Mouse (Mus musculus) C2C12 (cell line): ENCODE data around the gene Plekha4. TPM values are rescaled to one million over a fixed set of nuclear protein-coding genes. Genes with fewer than 3 reads are reported as not detected.

ENCODE experiments used
- H3K27me3 ChIP-seq: one replicate; pipeline ENCODE4 v1.6.1; 2011; ENCODE audit not compliant: control insufficient read depth, insufficient read depth, insufficient read length
- H3K36me3 ChIP-seq: one replicate; pipeline ENCODE4 v1.6.1; 2011; ENCODE audit not compliant: control insufficient read depth, insufficient read depth
- H3K4me3 ChIP-seq: one replicate; pipeline ENCODE4 v1.5.1; 2011; ENCODE audit warnings: mild to moderate bottlenecking, control low read depth; ENCODE audit not compliant: poor library complexity, insufficient read depth, severe bottlenecking
- H3K79me2 ChIP-seq: one replicate; pipeline ENCODE4 v1.6.1; 2011; ENCODE audit not compliant: control insufficient read depth, insufficient read depth
- H3K79me3 ChIP-seq: one replicate; pipeline ENCODE4 v1.6.1; 2011; ENCODE audit warnings: low read depth, control low read depth
- H3ac ChIP-seq: one replicate; pipeline ENCODE3; 2011; ENCODE audit warnings: low read depth; ENCODE audit not compliant: control insufficient read depth, insufficient read length
- CEBPB ChIP-seq: IDR thresholded peaks from one replicate; pipeline ENCODE4 v1.6.1; 2011; ENCODE audit warnings: low read depth, mild to moderate bottlenecking, control low read depth, moderate library complexity
- CTCF ChIP-seq: IDR thresholded peaks from one replicate; pipeline ENCODE4 v1.5.1; 2011; ENCODE audit not compliant: control insufficient read depth, insufficient read depth, insufficient read length
- FOSL1 ChIP-seq: IDR thresholded peaks from one replicate; pipeline ENCODE4 v1.8.0; 2011; ENCODE audit warnings: mild to moderate bottlenecking, low read length; ENCODE audit not compliant: poor library complexity, insufficient read depth, severe bottlenecking
- MAX ChIP-seq: IDR thresholded peaks from one replicate; pipeline ENCODE4 v1.6.1; 2011; ENCODE audit warnings: mild to moderate bottlenecking, control low read depth
- MYOD1 ChIP-seq: IDR thresholded peaks from one replicate; pipeline ENCODE4 v1.6.1; 2011; ENCODE audit warnings: low read depth; ENCODE audit not compliant: control insufficient read depth, insufficient read length
- MYOG ChIP-seq: IDR thresholded peaks from one replicate; pipeline ENCODE4 v1.6.1; 2011; ENCODE audit not compliant: control insufficient read depth, insufficient read length; ENCODE audit errors: extremely low read depth
- USF1 ChIP-seq: IDR thresholded peaks from one replicate; pipeline ENCODE4 v1.6.1; 2011; ENCODE audit warnings: low read depth, mild to moderate bottlenecking, control low read depth, moderate library complexity
- polyA plus RNA-seq: library from polyadenylated mRNA; unstranded; fragments of >200 nt; fragmentation: generic; extraction: Trizol; gene quantifications from one replicate; pipeline ENCODE4 v1.2.1, GENCODE M21; 2012; ENCODE audit warnings: missing spikeins

Plekha4 gene
- polyA plus RNA-seq, 1 experiment = 0.89 TPM

DNA sequence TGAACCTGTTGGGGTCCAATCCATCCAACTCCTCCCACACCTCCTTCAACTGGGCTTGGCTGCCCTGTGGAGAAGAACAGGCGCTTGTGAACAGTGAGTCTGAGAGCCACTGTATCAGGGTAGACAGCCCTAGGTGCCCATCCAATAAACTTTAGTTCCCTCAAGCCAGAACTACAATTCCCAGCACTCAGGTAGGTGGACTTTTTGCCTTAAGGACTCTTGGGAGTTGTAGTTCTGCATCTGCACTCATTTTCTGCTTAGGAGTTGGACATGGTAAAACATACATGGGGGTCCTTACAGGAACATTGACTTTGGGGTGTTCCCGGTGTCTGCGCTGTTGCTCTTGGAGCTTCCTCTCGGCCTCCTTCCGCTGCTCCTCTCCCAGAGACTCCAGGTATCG is 27.7 kb upstream of the Plekha4 start:
- H3K27me3 ChIP-seq = no peaks in the 10 kb centered on the region
- H3K36me3 ChIP-seq = no peaks in the 10 kb centered on the region
- TF ChIP-seq CEBPB = no peak
- no peak for TF ChIP-seq USF1
- no peak for TF ChIP-seq MYOD1
- TF ChIP-seq CTCF = no peak
- TF ChIP-seq FOSL1 = no peak
- TF ChIP-seq MYOG = no peak
- no peak for TF ChIP-seq MAX
- no peak overlapping the region for H3ac ChIP-seq
- H3K79me2 ChIP-seq = no peaks in the 10 kb centered on the region
- no peak overlapping the region for H3K4me3 ChIP-seq
- no peaks in the 10 kb centered on the region for H3K79me3 ChIP-seq

DNA sequence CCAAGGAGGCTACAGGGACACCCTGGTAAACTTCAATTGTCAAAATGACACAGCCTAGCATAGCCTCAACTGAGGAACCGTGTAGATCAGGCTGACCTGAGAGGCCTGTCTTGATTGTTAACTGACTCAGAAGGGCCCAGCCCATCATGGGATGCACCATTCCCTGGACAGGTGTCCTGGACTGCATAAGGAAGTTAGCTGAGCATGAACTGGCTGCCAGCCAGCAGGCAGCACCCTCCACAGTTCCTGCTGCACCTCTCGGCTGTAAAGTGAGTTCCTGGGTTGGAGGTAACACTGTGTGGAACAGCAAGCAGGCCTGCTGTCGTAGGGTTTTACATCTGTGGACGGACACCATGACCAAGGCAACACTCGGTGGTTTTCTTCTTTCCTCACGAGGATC is 18.5 kb upstream of the Plekha4 start:
- Histone ChIP-seq H3K36me3 (peaks cover 8% of the 10 kb centered on the region), H3ac (no peak overlapping the region), H3K79me2 (no peaks in the 10 kb centered on the region), H3K4me3 (no peak overlapping the region), H3K27me3 (no peaks in the 10 kb centered on the region), H3K79me3 (no peaks in the 10 kb centered on the region)
- no peak for TF ChIP-seq CEBPB
- no peak for TF ChIP-seq MYOD1
- TF ChIP-seq MAX = no peak
- no peak for TF ChIP-seq CTCF
- no peak for TF ChIP-seq FOSL1
- TF ChIP-seq MYOG = no peak
- TF ChIP-seq USF1 = no peak

DNA sequence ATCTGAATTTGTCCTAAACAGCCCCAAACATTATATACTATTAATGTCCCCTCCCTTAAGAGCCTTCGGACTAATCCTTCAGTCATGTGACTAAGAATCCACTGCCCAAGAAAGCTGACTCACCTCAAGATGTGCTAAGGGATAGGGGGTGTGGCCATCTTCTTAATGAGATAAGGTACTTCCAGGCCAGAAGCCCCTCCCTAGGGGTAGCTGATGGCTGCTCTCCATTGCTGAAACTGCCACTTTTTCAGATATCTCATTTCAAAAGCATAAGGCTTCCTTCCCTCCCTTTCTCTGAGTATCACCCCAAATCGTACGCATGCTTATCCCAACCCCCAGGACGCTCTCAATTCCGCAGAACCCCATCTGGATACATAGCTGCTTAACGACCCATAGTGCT is 17.6 kb upstream of the Plekha4 start:
- H3K36me3 ChIP-seq = peaks cover 8% of the 10 kb centered on the region
- H3ac ChIP-seq = no peak overlapping the region
- no peaks in the 10 kb centered on the region for H3K27me3 ChIP-seq
- no peaks in the 10 kb centered on the region for H3K79me3 ChIP-seq
- TF ChIP-seq FOSL1 (no peak), USF1 (peak; percentile 58)
- no peak overlapping the region for H3K4me3 ChIP-seq
- no peaks in the 10 kb centered on the region for H3K79me2 ChIP-seq

DNA sequence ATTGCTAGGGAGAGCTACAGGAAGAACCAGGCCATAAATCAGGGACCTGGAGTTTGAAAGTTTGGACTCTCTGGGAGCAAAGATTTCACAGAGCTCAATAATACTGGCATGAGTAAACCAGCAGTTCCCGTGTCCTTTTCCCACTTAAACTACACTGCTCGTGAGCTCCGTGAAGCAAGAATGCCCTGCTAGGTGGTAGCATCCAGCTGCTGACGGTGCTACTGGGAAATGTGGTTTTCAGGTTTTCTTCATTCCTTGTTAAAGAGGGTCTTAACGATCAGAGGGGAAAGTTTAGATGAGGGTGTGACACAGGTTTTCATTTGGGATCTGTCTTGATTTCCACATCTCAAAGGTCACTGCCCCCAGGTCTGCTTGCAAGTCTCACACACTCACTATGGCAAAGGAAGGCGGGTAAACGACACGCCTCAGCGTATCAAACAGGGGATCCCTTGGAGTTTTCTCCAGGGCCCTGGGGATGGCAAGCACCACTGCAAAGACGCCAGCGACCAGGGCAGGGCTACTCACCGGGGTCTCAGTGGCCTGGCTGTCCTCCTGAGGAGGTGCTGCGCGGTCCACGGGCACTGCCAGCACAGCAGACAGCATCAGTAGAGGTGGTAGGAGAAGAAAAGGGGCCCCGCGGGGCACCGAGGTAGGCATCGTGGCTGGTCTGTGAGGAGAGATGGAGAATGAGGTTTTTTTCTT is 16.8 kb upstream of the Plekha4 start:
- Histone ChIP-seq H3K27me3 (no peaks in the 10 kb centered on the region), H3ac (peak overlapping the region; percentile 53), H3K79me2 (no peaks in the 10 kb centered on the region), H3K79me3 (no peaks in the 10 kb centered on the region), H3K36me3 (peaks cover 8% of the 10 kb centered on the region), H3K4me3 (peak overlapping the region; percentile 53)
- TF ChIP-seq CTCF (no peak), USF1 (no peak), MYOG (no peak), MYOD1 (no peak), CEBPB (no peak), MAX (no peak), FOSL1 (no peak)

DNA sequence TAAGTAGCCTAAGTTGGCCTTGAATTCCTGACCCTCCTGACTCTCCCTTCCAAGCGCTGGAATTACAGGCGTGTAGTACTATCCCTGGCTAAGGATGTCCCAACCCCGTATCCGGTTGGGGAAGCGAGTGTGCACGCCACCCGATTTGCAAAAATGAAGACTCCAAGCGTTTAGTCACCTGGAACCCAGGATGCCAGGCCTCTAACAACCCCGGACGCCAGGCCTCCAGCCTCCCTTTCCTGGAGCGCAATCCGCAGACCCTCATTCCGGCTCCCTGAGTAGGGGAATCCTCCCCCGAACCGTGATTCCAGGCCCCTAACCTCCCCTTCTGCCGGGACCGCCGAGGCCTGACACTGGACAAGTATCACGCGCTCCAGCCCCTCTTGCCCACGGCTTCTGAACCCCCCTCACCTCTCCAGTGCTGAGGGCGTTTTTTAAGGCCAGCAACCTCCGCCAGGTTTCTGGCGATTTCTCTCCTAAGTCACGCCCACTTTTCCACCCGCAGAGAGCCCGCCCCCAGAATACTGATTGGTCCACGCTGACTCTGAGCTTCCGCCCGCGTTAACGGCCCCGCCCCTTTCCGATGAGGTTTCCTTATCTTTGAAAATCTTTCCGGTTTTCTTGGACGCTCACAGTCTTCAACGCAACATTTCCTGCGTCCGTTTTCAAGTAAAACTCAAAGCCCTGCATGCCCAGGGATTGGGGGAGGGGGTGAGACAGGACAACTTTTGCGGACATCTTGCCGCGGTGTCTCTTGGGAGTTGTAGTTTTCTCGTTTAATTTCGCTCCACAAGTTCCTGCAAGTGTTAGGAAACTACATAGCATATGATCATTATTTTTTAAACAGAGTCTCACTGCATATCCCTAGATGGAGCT is 16.0 kb upstream of the Plekha4 start, which contains the start of gene Nucb1:
Nucb1 (minus strand) TSS at position 495 of the 876 bp plus-strand sequence.
- TF ChIP-seq FOSL1 (no peak), CEBPB (no peak), MAX (no peak), CTCF (no peak), USF1 (no peak), MYOD1 (no peak)
- Histone ChIP-seq H3K36me3 (peaks cover 8% of the 10 kb centered on the region), H3K79me2 (no peaks in the 10 kb centered on the region), H3K27me3 (no peaks in the 10 kb centered on the region), H3K79me3 (no peaks in the 10 kb centered on the region), H3ac (peak within 1 kb of the TSS; percentile 63), H3K4me3 (peak within 1 kb of the TSS; percentile 53)
